Mouse (Mus musculus): ENCODE results near the gene Ankrd24. TPM values are rescaled to one million over a fixed set of nuclear protein-coding genes. Genes with fewer than 3 reads are reported as not detected.

The Ankrd24 gene
- polyA plus RNA-seq, 1 experiment from 2014 or later: 5.9 TPM

Other genes starting within 250 kb of the Ankrd24 start
- 93.4 and 98.7 TPM in 2 replicates for gene Dohh, start 244.1 kb upstream of the Ankrd24 start, polyA plus RNA-seq (2016; fragmentation: Nextera tagmentation; extraction: Ambion mirVana)
- 2.9 and 3.4 TPM in 2 replicates for gene Gm48551, start 244.1 kb upstream of the Ankrd24 start, polyA plus RNA-seq (2016; fragmentation: Nextera tagmentation; extraction: Ambion mirVana)
- 1.7 and 2.9 TPM in 2 replicates for gene Gm48552, start 239.5 kb upstream of the Ankrd24 start, polyA plus RNA-seq (2016; fragmentation: Nextera tagmentation; extraction: Ambion mirVana)
- gene Smim24, start 235.5 kb upstream of the Ankrd24 start, polyA plus RNA-seq (2016; fragmentation: Nextera tagmentation; extraction: Ambion mirVana): 1.7 and 2.3 TPM in 2 replicates
- 8.7 and 11.7 TPM in 2 replicates for gene Nfic, start 172.9 kb upstream of the Ankrd24 start, polyA plus RNA-seq (2016; fragmentation: Nextera tagmentation; extraction: Ambion mirVana)
- 5.0 and 10.8 TPM in 2 replicates for gene Celf5, start 145.8 kb upstream of the Ankrd24 start, polyA plus RNA-seq (2016; fragmentation: Nextera tagmentation; extraction: Ambion mirVana)
- gene Ncln, start 132.1 kb upstream of the Ankrd24 start, polyA plus RNA-seq (2016; fragmentation: Nextera tagmentation; extraction: Ambion mirVana): 84.5 and 87.5 TPM in 2 replicates
- 0.37 and 0.89 TPM in 2 replicates for gene S1pr4, start 128.4 kb upstream of the Ankrd24 start, polyA plus RNA-seq (2016; fragmentation: Nextera tagmentation; extraction: Ambion mirVana)
- gene Gna15, start 104.3 kb upstream of the Ankrd24 start, polyA plus RNA-seq (2016; fragmentation: Nextera tagmentation; extraction: Ambion mirVana): 0.53 and 0.85 TPM in 2 replicates
- gene Gna11, start 83.3 kb upstream of the Ankrd24 start, polyA plus RNA-seq (2016; fragmentation: Nextera tagmentation; extraction: Ambion mirVana): 70.7 and 73.7 TPM in 2 replicates
- 334 and 467 TPM in 2 replicates for gene Aes, start 69.1 kb upstream of the Ankrd24 start, polyA plus RNA-seq (2016; fragmentation: Nextera tagmentation; extraction: Ambion mirVana)
- gene Tle2, start 54.0 kb upstream of the Ankrd24 start, polyA plus RNA-seq (2016; fragmentation: Nextera tagmentation; extraction: Ambion mirVana): 9.7 and 13.5 TPM in 2 replicates
- gene Tle6, start 27.5 kb upstream of the Ankrd24 start, polyA plus RNA-seq (2016; fragmentation: Nextera tagmentation; extraction: Ambion mirVana): 6.0 and 8.8 TPM in 2 replicates
- gene BC025920, start 22.3 kb upstream of the Ankrd24 start, polyA plus RNA-seq (2016; fragmentation: Nextera tagmentation; extraction: Ambion mirVana): 1.4 and 2.0 TPM in 2 replicates
- 49.3 and 58.7 TPM in 2 replicates for gene Sirt6, start 743 bp upstream of the Ankrd24 start, polyA plus RNA-seq (2016; fragmentation: Nextera tagmentation; extraction: Ambion mirVana)
- gene Gm10778, start 20.5 kb downstream of the Ankrd24 start, polyA plus RNA-seq (2016; fragmentation: Nextera tagmentation; extraction: Ambion mirVana): 4.9 and 5.6 TPM in 2 replicates
- gene Zfp433, start 76.3 kb downstream of the Ankrd24 start, polyA plus RNA-seq (2016; fragmentation: Nextera tagmentation; extraction: Ambion mirVana): 18.8 and 19.0 TPM in 2 replicates
- gene Gm3055, start 142.6 kb downstream of the Ankrd24 start, polyA plus RNA-seq (2016; fragmentation: Nextera tagmentation; extraction: Ambion mirVana): 13.2 and 15.5 TPM in 2 replicates
- gene Gm4767, start 183.6 kb downstream of the Ankrd24 start, polyA plus RNA-seq (2016; fragmentation: Nextera tagmentation; extraction: Ambion mirVana): 2.1 and 3.3 TPM in 2 replicates
- 10.7 and 11.6 TPM in 2 replicates for gene Gm32687, start 235.4 kb downstream of the Ankrd24 start, polyA plus RNA-seq (2016; fragmentation: Nextera tagmentation; extraction: Ambion mirVana)

Measured in midbrain, embryonic 10.5 days (tissue).